Mouse (Mus musculus): ENCODE measurements around the gene Arl6ip1. TPM values are rescaled to one million over a fixed set of nuclear protein-coding genes. Genes with fewer than 3 reads are reported as not detected.

Gene Arl6ip1
- polyA plus RNA-seq, 1 experiment from 2014 or later: 309 TPM

DNA sequence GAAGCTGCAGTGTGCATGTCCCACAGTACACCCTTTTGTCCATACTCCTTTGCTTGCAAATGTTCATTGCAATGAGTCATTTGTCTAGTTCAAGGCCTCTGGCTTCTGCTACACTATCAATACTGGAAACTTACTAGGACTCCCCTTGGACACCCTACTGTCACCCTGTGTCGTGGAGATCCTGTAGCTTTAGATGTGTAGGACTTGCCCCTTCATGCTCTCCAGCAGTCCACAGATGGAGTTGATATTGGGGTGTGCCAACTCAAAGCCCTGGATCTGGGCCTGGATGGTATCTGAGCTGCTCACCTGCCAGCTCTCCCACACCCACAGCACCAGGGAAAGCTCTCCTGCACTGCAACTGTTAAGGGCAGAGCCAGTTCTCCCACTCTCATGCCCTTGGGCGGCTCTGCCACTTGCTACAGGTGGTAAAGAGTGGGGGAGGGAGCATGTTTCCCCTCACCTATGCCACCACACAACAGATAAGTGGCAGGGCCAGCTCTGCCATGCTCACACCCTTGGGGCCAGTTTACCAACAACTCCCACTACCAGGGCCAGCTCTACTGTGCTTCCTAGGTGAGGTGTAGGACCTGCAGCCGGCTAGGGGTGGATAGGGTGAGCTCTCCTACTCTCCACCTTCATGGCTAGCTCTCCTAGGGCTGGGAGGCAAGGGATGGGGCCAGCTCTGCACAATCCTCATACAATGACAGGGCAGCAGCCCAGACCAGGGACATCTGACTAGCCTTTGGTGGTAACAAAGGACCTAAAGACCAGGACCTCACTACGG, 26.6 kb downstream of the Arl6ip1 start:
- no peaks in the 10 kb centered on the region for H3K27me3 ChIP-seq (ENCODE audit: insufficient read depth, low read length)
- ATAC-seq (peak; percentile 44), DNase-seq (no peak)
- no peaks in the 10 kb centered on the region for H3K9me3 ChIP-seq (ENCODE audit: low read length)
- 36% methylated on average over 4 of the region's 4 CpGs for WGBS (ENCODE audit: insufficient replicate concordance)
- H3K36me3 ChIP-seq (replicated peaks; ENCODE audit: insufficient read depth, low read length): peaks cover 30% of the 10 kb centered on the region
- no peak overlapping the region for H3K4me2 ChIP-seq (ENCODE audit: low read depth, low read length)
- H3K4me1 ChIP-seq (ENCODE audit: insufficient read depth): peaks cover 8% of the 10 kb centered on the region; the same call in 1 of the 2 replicates
- H3K4me3 ChIP-seq (ENCODE audit: low read depth, low read length): no peak overlapping the region
- no peak overlapping the region for H3K9ac ChIP-seq (replicated peaks)
- no peak overlapping the region; the same call in 1 of the 2 replicates for H3K27ac ChIP-seq (ENCODE audit: low read depth)
- TF ChIP-seq EP300 (IDR thresholded peaks at IDR 0.05; ENCODE audit: low read depth): no peak
- TF ChIP-seq CTCF (IDR thresholded peaks at IDR 0.05; ENCODE audit: low read depth): no peak

DNA sequence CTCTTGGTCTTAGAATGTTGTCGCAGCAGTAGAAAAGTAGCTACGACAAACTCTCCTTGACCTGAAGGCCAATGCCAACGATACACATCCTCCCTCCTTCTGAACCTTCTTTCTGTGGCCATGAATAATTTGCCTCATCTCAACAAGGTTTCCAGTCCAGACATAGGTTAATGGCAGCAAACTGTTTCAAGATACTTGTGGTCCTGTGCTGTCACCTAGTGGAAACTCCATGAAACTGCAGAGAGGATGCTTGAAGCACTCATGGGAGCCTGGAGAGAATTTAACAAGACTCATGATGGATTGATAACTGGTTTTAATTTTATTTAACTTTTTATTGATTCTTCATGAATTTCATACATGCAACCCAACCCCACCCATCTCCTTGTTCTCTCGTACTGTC, 27.2 kb downstream of the Arl6ip1 start:
- peaks cover 6% of the 10 kb centered on the region; the same call in 1 of the 2 replicates for H3K4me1 ChIP-seq (ENCODE audit: insufficient read depth)
- peak; percentile 97 for TF ChIP-seq CTCF (IDR thresholded peaks at IDR 0.05; ENCODE audit: low read depth)
- TF ChIP-seq EP300 (IDR thresholded peaks at IDR 0.05; ENCODE audit: low read depth): no peak
- H3K4me2 ChIP-seq (ENCODE audit: low read depth, low read length): no peak overlapping the region
- H3K4me3 ChIP-seq (ENCODE audit: low read depth, low read length): no peak overlapping the region
- DNase-seq (no peak), ATAC-seq (0 out of 2 replicates have a peak, but pooled peaks have one; percentile 26)
- H3K9ac ChIP-seq (replicated peaks): no peak overlapping the region
- WGBS (ENCODE audit: insufficient replicate concordance): 45% methylated on average over 4 of the region's 4 CpGs
- H3K27me3 ChIP-seq (ENCODE audit: insufficient read depth, low read length): no peaks in the 10 kb centered on the region
- H3K27ac ChIP-seq (ENCODE audit: low read depth): no peak overlapping the region
- no peaks in the 10 kb centered on the region for H3K9me3 ChIP-seq (ENCODE audit: low read length)
- H3K36me3 ChIP-seq (replicated peaks; ENCODE audit: insufficient read depth, low read length): peaks cover 24% of the 10 kb centered on the region

DNA sequence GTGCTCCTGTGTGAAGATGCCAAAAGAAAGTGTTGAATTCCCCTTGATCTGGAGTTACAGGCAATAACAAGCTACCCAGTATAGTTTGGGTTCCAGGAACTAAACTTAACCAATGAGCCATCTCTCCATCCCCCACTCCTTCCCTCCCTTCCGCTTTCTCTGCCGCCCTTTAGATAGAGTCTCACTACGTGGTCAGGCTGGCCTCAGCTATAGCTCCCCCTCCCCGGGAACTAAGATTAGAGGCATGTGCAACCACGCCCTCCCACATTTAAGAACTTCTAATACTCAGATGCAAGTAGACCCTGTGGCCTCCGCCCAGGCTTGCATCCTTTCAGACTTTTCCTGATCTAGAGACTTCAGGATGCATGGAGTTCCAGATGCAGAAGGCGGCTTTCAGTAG, 31.8 kb downstream of the Arl6ip1 start:
- no peaks in the 10 kb centered on the region for H3K36me3 ChIP-seq (replicated peaks; ENCODE audit: insufficient read depth, low read length)
- no peaks in the 10 kb centered on the region for H3K4me1 ChIP-seq (ENCODE audit: insufficient read depth)
- H3K9ac ChIP-seq (replicated peaks): no peak overlapping the region
- no peak for ATAC-seq
- H3K4me2 ChIP-seq (ENCODE audit: low read depth, low read length): no peak overlapping the region
- H3K27ac ChIP-seq (ENCODE audit: low read depth): no peak overlapping the region
- TF ChIP-seq EP300 (IDR thresholded peaks at IDR 0.05; ENCODE audit: low read depth): no peak
- TF ChIP-seq CTCF (IDR thresholded peaks at IDR 0.05; ENCODE audit: low read depth): no peak
- WGBS (ENCODE audit: insufficient replicate concordance): 39% methylated on average over 7 of the region's 7 CpGs
- no peak overlapping the region for H3K4me3 ChIP-seq (ENCODE audit: low read depth, low read length)
- no peaks in the 10 kb centered on the region for H3K9me3 ChIP-seq (ENCODE audit: low read length)
- no peak for DNase-seq
- no peaks in the 10 kb centered on the region for H3K27me3 ChIP-seq (ENCODE audit: insufficient read depth, low read length)

DNA sequence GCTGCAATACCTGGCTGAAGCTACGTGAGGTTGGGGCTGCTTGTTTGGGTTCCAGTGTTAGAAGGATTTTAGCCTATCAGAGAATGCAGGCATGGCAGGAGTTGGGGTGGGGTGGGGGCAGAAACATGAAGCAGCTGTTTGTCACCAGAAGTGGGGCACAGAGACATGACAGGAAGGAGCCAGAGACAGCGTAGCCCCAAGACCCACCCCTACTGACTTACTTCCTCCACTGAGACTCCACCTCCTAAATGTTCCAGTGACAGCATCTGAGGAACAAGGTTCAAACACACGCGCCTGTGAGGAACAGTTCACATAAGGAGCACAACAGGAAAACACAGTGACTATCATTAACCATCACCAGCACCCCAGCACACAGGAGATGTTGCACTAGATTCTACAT, 49.5 kb downstream of the Arl6ip1 start:
- Histone ChIP-seq H3K4me3 (ENCODE audit: low read depth, low read length) (no peak overlapping the region), H3K9ac (replicated peaks) (no peak overlapping the region), H3K4me2 (ENCODE audit: low read depth, low read length) (no peak overlapping the region), H3K27ac (ENCODE audit: low read depth) (no peak overlapping the region), H3K4me1 (ENCODE audit: insufficient read depth) (no peaks in the 10 kb centered on the region), H3K36me3 (replicated peaks; ENCODE audit: insufficient read depth, low read length) (no peaks in the 10 kb centered on the region), H3K27me3 (ENCODE audit: insufficient read depth, low read length) (no peaks in the 10 kb centered on the region), H3K9me3 (ENCODE audit: low read length) (no peaks in the 10 kb centered on the region)
- DNase-seq (no peak), ATAC-seq (no peak)
- no peak for TF ChIP-seq CTCF (IDR thresholded peaks at IDR 0.05; ENCODE audit: low read depth)
- no peak for TF ChIP-seq EP300 (IDR thresholded peaks at IDR 0.05; ENCODE audit: low read depth)
- 64% methylated on average over 4 of the region's 4 CpGs for WGBS (ENCODE audit: insufficient replicate concordance)

DNA sequence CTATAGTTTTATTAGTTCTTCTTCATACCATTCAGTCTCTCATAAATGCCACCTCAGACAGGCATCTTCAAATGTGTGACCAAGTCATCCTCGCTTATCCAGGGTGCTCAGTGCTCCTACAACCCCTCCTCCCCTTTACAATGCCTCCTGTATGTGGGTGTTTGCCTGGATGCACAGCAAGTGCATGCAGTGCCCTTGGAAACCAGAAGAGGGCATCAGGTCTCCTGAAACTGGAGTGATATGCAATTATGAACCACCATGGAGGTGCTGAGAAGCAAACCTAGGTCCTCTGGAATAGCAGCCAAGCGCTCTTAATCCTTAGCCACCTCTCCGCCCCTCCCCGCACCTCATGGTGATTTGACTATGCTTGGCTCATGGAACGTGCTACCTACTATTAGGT, 50.4 kb downstream of the Arl6ip1 start:
- no peak overlapping the region for H3K27ac ChIP-seq (ENCODE audit: low read depth)
- no peak overlapping the region for H3K9ac ChIP-seq (replicated peaks)
- WGBS (ENCODE audit: insufficient replicate concordance): 78% methylated on average over 5 of the region's 5 CpGs
- H3K36me3 ChIP-seq (replicated peaks; ENCODE audit: insufficient read depth, low read length): no peaks in the 10 kb centered on the region
- ATAC-seq: no peak
- DNase-seq: no peak
- H3K4me3 ChIP-seq (ENCODE audit: low read depth, low read length): no peak overlapping the region
- no peaks in the 10 kb centered on the region for H3K9me3 ChIP-seq (ENCODE audit: low read length)
- TF ChIP-seq EP300 (IDR thresholded peaks at IDR 0.05; ENCODE audit: low read depth) (no peak), CTCF (IDR thresholded peaks at IDR 0.05; ENCODE audit: low read depth) (peak; percentile 51)
- H3K27me3 ChIP-seq (ENCODE audit: insufficient read depth, low read length): no peaks in the 10 kb centered on the region
- no peaks in the 10 kb centered on the region for H3K4me1 ChIP-seq (ENCODE audit: insufficient read depth)
- no peak overlapping the region for H3K4me2 ChIP-seq (ENCODE audit: low read depth, low read length)

Other genes with a start within 250 kb of the Arl6ip1 start
- gene Rps15a, start 13.5 kb downstream of the Arl6ip1 start, polyA plus RNA-seq (2015; fragmentation: Nextera tagmentation; extraction: Ambion mirVana): 406 and 414 TPM in 2 replicates
- gene Smg1, start 114.0 kb upstream of the Arl6ip1 start, polyA plus RNA-seq (2015; fragmentation: Nextera tagmentation; extraction: Ambion mirVana): 3.5 and 4.0 TPM in 2 replicates